Mouse (Mus musculus): ENCODE data around the gene Kras. TPM values are rescaled to one million over a fixed set of nuclear protein-coding genes. Genes with fewer than 3 reads are reported as not detected.

Gene Kras
- polyA plus RNA-seq, 1 experiment from 2014 or later, result 119 TPM

DNA sequence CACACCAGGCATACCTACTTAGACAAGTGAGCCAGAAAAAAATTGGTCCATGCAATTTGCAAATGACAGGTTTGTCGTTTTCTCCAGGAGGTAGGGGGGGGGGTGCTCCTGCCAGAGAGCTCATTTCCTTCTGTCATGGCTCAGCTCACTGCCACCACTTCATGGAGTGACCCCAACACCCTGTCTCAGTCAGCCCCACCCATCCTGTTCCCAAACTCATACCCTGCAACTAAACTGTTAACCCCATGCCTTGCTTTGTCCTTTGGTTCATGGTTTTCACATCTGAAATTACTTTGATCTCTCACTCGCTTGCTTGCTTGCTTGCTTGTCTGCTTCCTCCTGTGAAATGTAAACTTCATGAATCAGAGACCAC is 6.6 kb upstream of the Kras start:
- H3K4me3 ChIP-seq (ENCODE audit: low read depth, low read length), result no peak overlapping the region
- H3K27me3 ChIP-seq (ENCODE audit: control insufficient read depth, insufficient read depth, low read length), result no peaks in the 10 kb centered on the region
- no peaks in the 10 kb centered on the region for H3K9me3 ChIP-seq (ENCODE audit: control insufficient read depth, low read length)
- no peak for ATAC-seq (ENCODE audit: insufficient read depth, low FRiP score, low TSS enrichment)
- H3K4me1 ChIP-seq (ENCODE audit: control insufficient read depth, insufficient read depth, low read length), result no peaks in the 10 kb centered on the region
- 57% methylated on average over 2 of the region's 2 CpGs for WGBS
- no peak overlapping the region for H3K27ac ChIP-seq (ENCODE audit: low read depth, low read length)
- no peaks in the 10 kb centered on the region for H3K36me3 ChIP-seq (ENCODE audit: control insufficient read depth, insufficient read depth, low read length)
- DNase-seq (ENCODE audit: low spot score), result no peak
- no peak overlapping the region for H3K4me2 ChIP-seq (ENCODE audit: low read depth)
- H3K9ac ChIP-seq (ENCODE audit: low read length), result no peak overlapping the region

DNA sequence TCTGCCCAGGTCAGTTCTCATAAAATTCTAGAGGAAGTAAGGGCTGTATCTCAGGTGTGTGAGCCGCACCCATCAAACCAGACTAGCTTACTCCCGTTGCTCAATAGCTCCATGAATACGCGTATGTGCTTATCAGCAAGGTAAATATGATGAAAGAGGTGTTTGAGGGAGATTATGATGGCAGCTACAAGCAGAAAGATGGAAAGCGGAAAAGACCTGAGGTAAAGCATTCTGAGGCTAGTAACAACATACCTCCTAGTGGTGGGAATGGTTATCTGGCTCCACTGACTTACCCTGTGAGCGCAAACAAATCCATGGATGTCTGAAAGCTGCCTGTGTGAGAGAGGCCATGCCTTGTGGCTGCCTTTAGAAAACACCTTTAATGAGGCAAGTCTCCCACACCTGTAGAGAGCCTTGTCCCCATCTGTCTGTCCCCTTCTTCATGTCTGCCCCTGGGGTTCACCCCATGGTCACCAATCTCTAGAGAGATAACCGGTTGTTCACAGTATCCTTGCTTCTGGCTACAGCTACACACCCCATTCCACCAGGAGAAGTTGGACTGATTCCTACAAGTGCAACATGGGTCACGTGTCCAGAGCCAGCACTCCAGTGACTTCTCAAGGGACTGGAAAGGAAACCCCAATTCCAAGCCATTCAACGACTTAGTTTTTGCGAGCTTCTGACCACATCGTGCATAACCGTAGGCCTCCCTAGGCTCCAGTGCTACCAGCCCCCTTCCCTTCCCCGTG is 6.1 kb upstream of the Kras start:
- Histone ChIP-seq H3K4me3 (ENCODE audit: low read depth, low read length) (no peak overlapping the region), H3K36me3 (ENCODE audit: control insufficient read depth, insufficient read depth, low read length) (no peaks in the 10 kb centered on the region), H3K27me3 (ENCODE audit: control insufficient read depth, insufficient read depth, low read length) (no peaks in the 10 kb centered on the region), H3K9me3 (ENCODE audit: control insufficient read depth, low read length) (no peaks in the 10 kb centered on the region), H3K9ac (ENCODE audit: low read length) (no peak overlapping the region), H3K4me1 (ENCODE audit: control insufficient read depth, insufficient read depth, low read length) (no peaks in the 10 kb centered on the region), H3K4me2 (ENCODE audit: low read depth) (no peak overlapping the region), H3K27ac (ENCODE audit: low read depth, low read length) (no peak overlapping the region)
- ATAC-seq (ENCODE audit: insufficient read depth, low FRiP score, low TSS enrichment) (no peak), DNase-seq (ENCODE audit: low spot score) (no peak)
- 85% methylated on average over 13 of the region's 13 CpGs for WGBS

DNA sequence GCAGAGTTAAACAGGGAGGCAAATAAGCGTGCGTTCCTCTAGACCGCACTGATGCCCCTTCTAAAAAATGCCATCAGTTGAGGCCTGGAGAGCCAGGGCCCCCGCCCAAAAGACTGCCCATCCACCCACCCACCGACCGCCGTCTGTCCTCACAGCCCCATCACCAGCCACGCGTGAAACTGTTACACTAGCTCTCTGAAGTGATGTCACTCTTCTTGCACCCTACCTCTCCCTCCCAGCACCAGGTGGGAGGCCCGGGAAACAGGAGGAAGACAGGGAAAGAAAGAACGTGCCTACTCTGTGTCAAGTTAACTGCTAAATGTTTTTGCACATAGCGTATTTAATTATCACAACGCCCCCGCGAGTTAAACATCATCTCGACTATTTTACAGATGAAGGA is 781 bp upstream of the Kras start:
- WGBS, result 17% methylated on average over 16 of the region's 16 CpGs
- Histone ChIP-seq H3K4me3 (ENCODE audit: low read depth, low read length) (peak overlapping the region; percentile 90), H3K9me3 (ENCODE audit: control insufficient read depth, low read length) (no peaks in the 10 kb centered on the region), H3K27ac (ENCODE audit: low read depth, low read length) (no peak overlapping the region), H3K36me3 (ENCODE audit: control insufficient read depth, insufficient read depth, low read length) (no peaks in the 10 kb centered on the region), H3K4me1 (ENCODE audit: control insufficient read depth, insufficient read depth, low read length) (peaks cover 5% of the 10 kb centered on the region; the same call in 1 of the 2 replicates), H3K4me2 (ENCODE audit: low read depth) (peak overlapping the region; percentile 47), H3K9ac (ENCODE audit: low read length) (peak overlapping the region; percentile 96), H3K27me3 (ENCODE audit: control insufficient read depth, insufficient read depth, low read length) (no peaks in the 10 kb centered on the region)
- DNase-seq (ENCODE audit: low spot score) (no peak), ATAC-seq (ENCODE audit: insufficient read depth, low FRiP score, low TSS enrichment) (peak; percentile 33)

GRCm38 (mm10) chr6:145249291-145250184 is 501 bp downstream of the Kras start:
- DNase-seq (ENCODE audit: low spot score), result peak; percentile 60
- ATAC-seq (ENCODE audit: insufficient read depth, low FRiP score, low TSS enrichment), result peak; percentile 42
- H3K27ac ChIP-seq (ENCODE audit: low read depth, low read length), result peak overlapping the region; percentile 86
- H3K27me3 ChIP-seq (ENCODE audit: control insufficient read depth, insufficient read depth, low read length), result no peaks in the 10 kb centered on the region
- no peaks in the 10 kb centered on the region for H3K36me3 ChIP-seq (ENCODE audit: control insufficient read depth, insufficient read depth, low read length)
- peaks cover 5% of the 10 kb centered on the region; the same call in 1 of the 2 replicates for H3K4me1 ChIP-seq (ENCODE audit: control insufficient read depth, insufficient read depth, low read length)
- WGBS, result under 1% methylated on average over 70 of the region's 124 CpGs
- peak overlapping the region; percentile 58 for H3K4me2 ChIP-seq (ENCODE audit: low read depth)
- no peaks in the 10 kb centered on the region for H3K9me3 ChIP-seq (ENCODE audit: control insufficient read depth, low read length)
- H3K4me3 ChIP-seq (ENCODE audit: low read depth, low read length), result peak overlapping the region; percentile 90
- H3K9ac ChIP-seq (ENCODE audit: low read length), result peak overlapping the region; percentile 96

DNA sequence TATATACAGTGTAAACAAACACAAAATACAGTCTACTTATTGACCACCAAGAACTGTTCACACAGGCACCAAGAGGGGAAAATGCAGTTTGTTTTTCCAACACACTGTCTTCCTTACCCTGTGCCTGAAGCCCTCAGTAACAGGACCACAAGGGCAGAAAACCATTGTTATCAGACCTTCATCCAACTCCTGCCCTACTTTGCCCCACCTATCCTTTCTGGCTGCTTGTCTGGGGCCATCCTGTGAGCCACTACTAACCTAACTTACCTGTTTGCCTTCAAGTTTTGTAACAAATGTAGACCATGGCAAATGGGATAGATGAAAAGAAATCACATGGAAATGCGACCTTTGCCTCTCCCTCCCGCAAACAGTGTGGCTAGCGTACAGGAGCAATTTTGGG is 2.2 kb downstream of the Kras start:
- Histone ChIP-seq H3K27ac (ENCODE audit: low read depth, low read length) (no peak overlapping the region), H3K36me3 (ENCODE audit: control insufficient read depth, insufficient read depth, low read length) (no peaks in the 10 kb centered on the region), H3K4me1 (ENCODE audit: control insufficient read depth, insufficient read depth, low read length) (peaks cover 5% of the 10 kb centered on the region; the same call in 1 of the 2 replicates), H3K4me2 (ENCODE audit: low read depth) (peak overlapping the region; percentile 25), H3K4me3 (ENCODE audit: low read depth, low read length) (no peak overlapping the region), H3K9ac (ENCODE audit: low read length) (no peak overlapping the region), H3K27me3 (ENCODE audit: control insufficient read depth, insufficient read depth, low read length) (no peaks in the 10 kb centered on the region), H3K9me3 (ENCODE audit: control insufficient read depth, low read length) (no peaks in the 10 kb centered on the region)
- WGBS, result 64% methylated on average over 3 of the region's 3 CpGs
- no peak for ATAC-seq (ENCODE audit: insufficient read depth, low FRiP score, low TSS enrichment)
- no peak for DNase-seq (ENCODE audit: low spot score)

GRCm38 (mm10) chr6:145246841-145247240 is 3.2 kb downstream of the Kras start:
- Histone ChIP-seq H3K27me3 (ENCODE audit: control insufficient read depth, insufficient read depth, low read length) (no peaks in the 10 kb centered on the region), H3K4me1 (ENCODE audit: control insufficient read depth, insufficient read depth, low read length) (peaks cover 5% of the 10 kb centered on the region; the same call in 1 of the 2 replicates), H3K9ac (ENCODE audit: low read length) (no peak overlapping the region), H3K4me3 (ENCODE audit: low read depth, low read length) (no peak overlapping the region), H3K4me2 (ENCODE audit: low read depth) (no peak overlapping the region), H3K36me3 (ENCODE audit: control insufficient read depth, insufficient read depth, low read length) (no peaks in the 10 kb centered on the region), H3K9me3 (ENCODE audit: control insufficient read depth, low read length) (no peaks in the 10 kb centered on the region), H3K27ac (ENCODE audit: low read depth, low read length) (no peak overlapping the region)
- DNase-seq (ENCODE audit: low spot score) (no peak), ATAC-seq (ENCODE audit: insufficient read depth, low FRiP score, low TSS enrichment) (no peak)
- 97% methylated on average over 5 of the region's 5 CpGs for whole genome bisulfite sequencing

- H3K4me1 ChIP-seq (ENCODE audit: control insufficient read depth, insufficient read depth, low read length), result no peaks in the 10 kb centered on the region
- H3K27ac ChIP-seq (ENCODE audit: low read depth, low read length), result no peak overlapping the region
- ATAC-seq (ENCODE audit: insufficient read depth, low FRiP score, low TSS enrichment), result no peak
- 58% methylated on average over 1 of the region's 1 CpGs for WGBS
- no peak overlapping the region for H3K4me2 ChIP-seq (ENCODE audit: low read depth)
- no peak overlapping the region for H3K9ac ChIP-seq (ENCODE audit: low read length)
- no peaks in the 10 kb centered on the region for H3K27me3 ChIP-seq (ENCODE audit: control insufficient read depth, insufficient read depth, low read length)
- no peak for DNase-seq (ENCODE audit: low spot score)
- no peaks in the 10 kb centered on the region for H3K9me3 ChIP-seq (ENCODE audit: control insufficient read depth, low read length)
- no peaks in the 10 kb centered on the region for H3K36me3 ChIP-seq (ENCODE audit: control insufficient read depth, insufficient read depth, low read length)
- no peak overlapping the region for H3K4me3 ChIP-seq (ENCODE audit: low read depth, low read length)
These were observed 7.5 kb downstream of the Kras start for GRCm38 (mm10) chr6:145242521-145242920.

DNA sequence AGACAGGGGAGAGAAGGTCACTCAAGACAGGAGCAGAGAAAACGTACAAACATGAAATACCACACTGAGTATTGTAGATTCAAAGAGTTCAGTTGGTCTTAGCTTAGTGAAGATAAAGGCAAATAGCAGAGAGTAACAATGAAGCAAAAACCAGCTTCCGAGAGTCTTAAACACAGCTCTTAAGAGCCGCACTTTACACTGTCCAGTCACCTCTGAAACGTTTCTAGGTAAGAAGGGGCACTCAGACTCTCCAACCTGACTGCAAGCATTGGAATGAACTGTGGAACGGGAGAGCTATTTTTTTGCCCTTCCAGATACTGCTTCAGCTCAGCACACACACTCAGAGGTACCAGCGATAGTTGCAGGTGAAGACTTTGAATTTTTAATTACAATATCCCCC is 9.8 kb downstream of the Kras start:
- WGBS, result 91% methylated on average over 6 of the region's 6 CpGs
- H3K27me3 ChIP-seq (ENCODE audit: control insufficient read depth, insufficient read depth, low read length), result no peaks in the 10 kb centered on the region
- no peak overlapping the region for H3K9ac ChIP-seq (ENCODE audit: low read length)
- no peak for DNase-seq (ENCODE audit: low spot score)
- no peak overlapping the region for H3K4me3 ChIP-seq (ENCODE audit: low read depth, low read length)
- H3K4me2 ChIP-seq (ENCODE audit: low read depth), result no peak overlapping the region
- H3K27ac ChIP-seq (ENCODE audit: low read depth, low read length), result no peak overlapping the region
- H3K36me3 ChIP-seq (ENCODE audit: control insufficient read depth, insufficient read depth, low read length), result no peaks in the 10 kb centered on the region
- H3K4me1 ChIP-seq (ENCODE audit: control insufficient read depth, insufficient read depth, low read length), result no peaks in the 10 kb centered on the region
- no peak for ATAC-seq (ENCODE audit: insufficient read depth, low FRiP score, low TSS enrichment)
- H3K9me3 ChIP-seq (ENCODE audit: control insufficient read depth, low read length), result no peaks in the 10 kb centered on the region
